ENCODE assay signal across 27 mouse cellular contexts in the genomic region with DNA sequence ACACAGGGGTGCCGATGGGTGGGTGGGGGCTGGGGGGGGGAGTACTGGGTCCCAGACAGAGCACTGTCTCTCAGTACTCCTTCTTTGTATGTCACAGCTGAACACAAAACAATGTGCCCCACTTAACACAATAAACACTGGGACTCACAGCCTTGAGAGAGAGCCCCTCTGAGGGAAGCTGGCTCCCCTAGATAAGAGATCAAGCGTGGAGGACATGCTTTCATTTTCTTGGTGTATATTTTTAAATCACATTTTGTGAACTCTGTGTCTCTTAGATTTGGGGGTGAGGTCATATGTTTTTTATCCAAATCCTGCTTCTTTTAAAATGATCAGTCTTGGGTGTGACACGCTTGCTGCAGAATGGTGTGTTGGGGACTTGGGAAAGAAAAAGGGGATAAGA. TPM values are rescaled to one million over a fixed set of nuclear protein-coding genes. Genes with fewer than 3 reads are reported as not detected.
DNase-seq lines count a peak whose midpoint lies in the region; ATAC-seq and TF ChIP-seq lines count a peak whose summit lies in the region.
"Had no signal": no experiment of that assay in that cellular context is flagged by ENCODE, and none has a peak within 500 bp of the region (broad histone marks: within the 10 kb centered on the region; RNA-seq: fewer than 3 reads in every experiment).

No protein-coding gene starts in this region.

- no peak for TF ChIP-seq CTCF in layer of hippocampus, adult 2 months (conservative IDR thresholded peaks at IDR 0.05)
- TF ChIP-seq CTCF in lung, postnatal 0 days (IDR thresholded peaks at IDR 0.05), result no peak

- DNase-seq in heart, adult 11 months, result peak; percentile 18
- no peak for DNase-seq in heart, postnatal 4 days
- DNase-seq in layer of hippocampus, adult 2 months (ENCODE audit: low spot score in 2 of 2), result no peak
- no peak for DNase-seq in layer of hippocampus, adult 11-12 months (ENCODE audit: low spot score)
- no peak for DNase-seq in lung, postnatal 0 days (ENCODE audit: low spot score)
- DNase-seq in lung, postnatal 10 days, result no peak
- DNase-seq in embryonic facial prominence, embryonic 10.5 days (ENCODE audit: low spot score), result no peak
- DNase-seq: adrenal gland, adult 8-10 months; adrenal gland, postnatal 25 days; B cell, adult 2 months; cerebellum, adult 18-20 months; cerebellum, adult 9-10 months; cerebellum, postnatal 14 days; gastrocnemius, postnatal 10 days; gastrocnemius, postnatal 36 days; heart, adult 18-20 months had no signal

- H3K4me2 ChIP-seq in lung, postnatal 0 days (replicated peaks; ENCODE audit: low read depth, low read length), result no peak overlapping the region
- H3K4me2 ChIP-seq: embryonic facial prominence, embryonic 13.5 days; forebrain, embryonic 12.5 days; forebrain, embryonic 15.5 days; hindbrain, embryonic 13.5 days had no signal

- H3K27me3 ChIP-seq in lung, postnatal 0 days (replicated peaks; ENCODE audit: insufficient read depth, low read length), result no peaks in the 10 kb centered on the region
- H3K27me3 ChIP-seq in embryonic facial prominence, embryonic 10.5 days (replicated peaks; ENCODE audit: low read depth, poor library complexity, severe bottlenecking), result peaks cover 10% of the 10 kb centered on the region
- H3K27me3 ChIP-seq: CH12.LX had no signal

- H3K4me1 ChIP-seq in lung, postnatal 0 days (ENCODE audit: insufficient read depth, low read depth, low read length), result peaks cover 4% of the 10 kb centered on the region
- H3K4me1 ChIP-seq in embryonic facial prominence, embryonic 10.5 days, result peaks cover 34% of the 10 kb centered on the region
- H3K4me1 ChIP-seq: forebrain, embryonic 15.5 days had no signal

- 66% methylated on average over 3 of the region's 3 CpGs for WGBS in lung, postnatal 0 days
- whole genome bisulfite sequencing in embryonic facial prominence, embryonic 10.5 days, result 80% methylated on average over 3 of the region's 3 CpGs

- H3K9ac ChIP-seq in lung, postnatal 0 days (replicated peaks; ENCODE audit: low read depth), result no peak overlapping the region
- H3K9ac ChIP-seq: embryonic facial prominence, embryonic 13.5 days; forebrain, embryonic 12.5 days; forebrain, embryonic 15.5 days; hindbrain, embryonic 13.5 days had no signal

- H3K36me3 ChIP-seq in lung, postnatal 0 days (ENCODE audit: insufficient read depth, low read length), result no peaks in the 10 kb centered on the region
- H3K36me3 ChIP-seq in embryonic facial prominence, embryonic 10.5 days (replicated peaks), result no peaks in the 10 kb centered on the region
- H3K36me3 ChIP-seq: embryonic facial prominence, embryonic 13.5 days; forebrain, embryonic 12.5 days; forebrain, embryonic 15.5 days; hindbrain, embryonic 10.5 days; hindbrain, embryonic 13.5 days had no signal

- no peaks in the 10 kb centered on the region for H3K9me3 ChIP-seq in lung, postnatal 0 days (ENCODE audit: low read length)
- no peaks in the 10 kb centered on the region for H3K9me3 ChIP-seq in embryonic facial prominence, embryonic 10.5 days
- H3K9me3 ChIP-seq: embryonic facial prominence, embryonic 13.5 days; forebrain, embryonic 12.5 days; forebrain, embryonic 15.5 days; hindbrain, embryonic 10.5 days; hindbrain, embryonic 13.5 days had no signal

- no peak overlapping the region for H3K4me3 ChIP-seq in layer of hippocampus, adult 2 months
- no peak overlapping the region for H3K4me3 ChIP-seq in lung, postnatal 0 days (ENCODE audit: low read depth, low read length)
- H3K4me3 ChIP-seq in embryonic facial prominence, embryonic 10.5 days, result no peak overlapping the region
- H3K4me3 ChIP-seq: embryonic facial prominence, embryonic 13.5 days; erythroblast, embryonic 14.5 days; forebrain, embryonic 12.5 days; forebrain, embryonic 15.5 days; hindbrain, embryonic 10.5 days; hindbrain, embryonic 13.5 days had no signal

- no peak for TF ChIP-seq EP300 in lung, postnatal 0 days (IDR thresholded peaks at IDR 0.05)

- H3K27ac ChIP-seq in layer of hippocampus, adult 2 months, result peak overlapping the region; percentile 18; the same call in 1 of the 2 replicates
- no peak overlapping the region for H3K27ac ChIP-seq in lung, postnatal 0 days (ENCODE audit: low read length)
- H3K27ac ChIP-seq in embryonic facial prominence, embryonic 10.5 days (replicated peaks), result 0 out of 2 replicates have a peak overlapping the region, but pooled peaks have one; percentile 10
- H3K27ac ChIP-seq: embryonic facial prominence, embryonic 13.5 days; forebrain, embryonic 12.5 days; forebrain, embryonic 15.5 days; hindbrain, embryonic 10.5 days; hindbrain, embryonic 13.5 days had no signal

- ATAC-seq in lung, postnatal 0 days, result peak; percentile 30; the same call in 1 of the 2 replicates
- no peak for ATAC-seq in granulocyte monocyte progenitor cell, adult 5-6 weeks (replicated peaks; ENCODE audit: poor library complexity, severe bottlenecking)
- ATAC-seq: activated CD4-positive, CD25-positive, alpha-beta regulatory T cell, adult 4 months; forebrain, embryonic 15.5 days; hindbrain, embryonic 16.5 days; intestine, embryonic 16.5 days had no signal

RNA-seq across cellular contexts. Expression of gene Fli1, which starts 12.6 kb away (rescaled TPM):
- 10 to 100 TPM; 38.9 to 41.1 TPM for total RNA-seq in heart, postnatal 4 days (2021)
- 1 to 10 TPM; 4.0 to 4.3 TPM for total RNA-seq in layer of hippocampus, adult 2 months (2021)
- 21.1 and 21.4 TPM in 2 replicates for polyA plus RNA-seq in lung, postnatal 0 days (2015; fragmentation: Nextera tagmentation; extraction: Ambion mirVana)
- polyA plus RNA-seq in embryonic facial prominence, embryonic 10.5 days (2016; fragmentation: Nextera tagmentation; extraction: Ambion mirVana), result 54.8 and 56.7 TPM in 2 replicates
- 63.4 and 68.3 TPM in 2 replicates for total RNA-seq in granulocyte monocyte progenitor cell, adult 5-6 weeks (2014; fragmentation: Nextera tagmentation)
- 106 and 109 TPM in 2 replicates for total RNA-seq in granulocyte monocyte progenitor cell, adult 5-6 weeks (2017)

Comparison
In these comparisons a context has a peak if more than half of its experiments do, and no peak if none do; other contexts are left out.
1. RNA of gene Fli1, which starts 12.6 kb away (total RNA-seq): 63.4 to 109 TPM in granulocyte monocyte progenitor cell, adult 5-6 weeks and 38.9 to 41.1 TPM in heart, postnatal 4 days; 4.0 to 4.3 TPM in layer of hippocampus, adult 2 months; every median in the first group is over 4 times any median in the second.